Mouse (Mus musculus) midbrain, embryonic 14.5 days (tissue): ENCODE data around the gene Spock1. TPM values are rescaled to one million over a fixed set of nuclear protein-coding genes. Genes with fewer than 3 reads are reported as not detected.
"Not testable (repeated sequence)": the region's sequence is repeated elsewhere in the genome, so short reads cannot be mapped to it uniquely, and the experiment has no call there.

Experiments
- ATAC-seq: fragments of 200-750 bp; cut with Nextera tagmentation; 2 replicates; pipeline ENCODE4 v1.8.0; 2017; ENCODE audit warnings: moderate number of reproducible peaks, moderate library complexity; ENCODE audit not compliant: low FRiP score, low TSS enrichment
- DNase-seq: peaks from one replicate; pipeline ENCODE4 v3.0.0-alpha.2; 2015
- H3K27ac ChIP-seq: fragments of 300-500 bp; sonication (generic); replicated peaks from 2 replicates; pipeline ENCODE4 v1.5.1; 2014; ENCODE audit warnings: mild to moderate bottlenecking, low read depth, low read length, moderate library complexity
- H3K27me3 ChIP-seq: fragments of 300-500 bp; sonication (generic); 2 replicates; pipeline ENCODE4 v1.6.1; 2014; ENCODE audit warnings: low read length, control low read depth, mixed read lengths; ENCODE audit not compliant: control insufficient read depth, insufficient read depth
- H3K36me3 ChIP-seq: fragments of 300-500 bp; sonication (generic); 2 replicates; pipeline ENCODE4 v1.6.1; 2014; ENCODE audit warnings: low read length, control low read depth; ENCODE audit not compliant: control insufficient read depth, insufficient read depth
- H3K4me1 ChIP-seq: fragments of 300-500 bp; sonication (generic); 2 replicates; pipeline ENCODE4 v1.6.1; 2014; ENCODE audit warnings: mild to moderate bottlenecking, antibody characterized with exemption, low read length, control low read depth; ENCODE audit not compliant: control insufficient read depth, insufficient read depth
- H3K4me2 ChIP-seq: fragments of 300-500 bp; sonication (generic); 2 replicates; pipeline ENCODE4 v1.6.1; 2014; ENCODE audit warnings: mild to moderate bottlenecking, low read length, moderate library complexity
- H3K4me3 ChIP-seq: fragments of 300-500 bp; sonication (generic); replicated peaks from 2 replicates; pipeline ENCODE4 v1.5.1; 2014; ENCODE audit warnings: low read depth, low read length
- H3K9ac ChIP-seq: fragments of 300-500 bp; sonication (generic); replicated peaks from 2 replicates; pipeline ENCODE4 v1.6.1; 2014; ENCODE audit warnings: mild to moderate bottlenecking, low read length, moderate library complexity
- H3K9me3 ChIP-seq: fragments of 300-500 bp; sonication (generic); 2 replicates; pipeline ENCODE4 v1.6.1; 2016; ENCODE audit warnings: low read length, control low read depth, mixed read lengths; ENCODE audit not compliant: control insufficient read depth
- WGBS: fragments of 180-500 bp; shearing (Covaris S2); extraction: QIAGEN DNeasy Blood & Tissue Kit; methylation state at CpG from one replicate; pipeline ENCODE4 v1.1.7; 2014; 5-methylcytosine and 5-hydroxymethylcytosine counted together
- polyA plus RNA-seq: library from polyadenylated mRNA; unstranded; fragments of >200 nt; fragmentation: Nextera tagmentation; extraction: Ambion mirVana; gene quantifications from 2 replicates; pipeline ENCODE4 v1.2.1, GENCODE M21; 2014

Spock1 gene
- polyA plus RNA-seq, 1 experiment from 2014 or later = 73.1 TPM

GRCm38 (mm10) chr13:57589338-57589914 is 318.7 kb downstream of the Spock1 start:
- Histone ChIP-seq H3K27ac (peak overlapping the region; percentile 76), H3K4me1 (peaks cover 22% of the 10 kb centered on the region)
- not testable (repeated sequence) for H3K4me3 ChIP-seq, H3K27me3 ChIP-seq, H3K4me2 ChIP-seq, DNase-seq, H3K9ac ChIP-seq, H3K36me3 ChIP-seq, H3K9me3 ChIP-seq
- WGBS = 88% methylated on average over 4 of the region's 4 CpGs
- 0 out of 2 replicates have a peak, but pooled peaks have one; percentile 2 for ATAC-seq

DNA sequence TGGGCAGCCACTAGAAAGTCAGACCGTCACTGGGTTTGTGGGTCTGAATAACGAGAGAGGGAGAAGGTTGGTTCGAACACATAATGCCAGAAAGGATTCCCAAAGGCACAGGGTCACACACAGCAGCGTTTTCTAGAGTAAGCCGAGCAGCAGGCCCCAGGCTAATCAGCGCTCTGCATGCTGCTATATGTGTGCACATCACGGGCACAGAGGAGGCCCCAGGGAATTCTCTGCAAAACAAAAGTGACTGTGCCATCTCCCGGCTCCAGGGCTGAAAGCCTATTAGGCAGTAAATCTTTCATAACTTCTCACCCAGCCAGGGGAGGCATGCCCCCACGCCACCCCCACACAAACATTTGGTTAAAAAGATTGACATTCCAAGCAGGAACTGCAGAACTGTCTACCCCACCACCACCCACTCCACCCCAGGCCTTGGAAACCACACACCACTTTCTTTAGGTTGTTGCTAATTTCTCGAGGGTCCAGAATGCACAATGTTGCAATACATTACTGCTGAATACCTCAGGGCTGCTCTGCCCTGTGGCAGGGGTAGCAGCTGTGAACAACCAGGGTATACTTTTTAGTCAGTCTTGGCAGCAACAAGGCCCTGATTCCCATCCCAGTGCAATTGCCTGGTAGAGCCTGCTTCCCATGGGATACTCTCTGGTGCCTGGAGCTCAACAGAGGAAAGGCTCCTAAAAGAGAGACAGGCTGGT is 319.4 kb downstream of the Spock1 start:
- no peaks in the 10 kb centered on the region for H3K36me3 ChIP-seq
- no peak overlapping the region for H3K4me3 ChIP-seq
- H3K27ac ChIP-seq = peak overlapping the region; percentile 76
- DNase-seq = peak; percentile 85
- H3K4me1 ChIP-seq = peaks cover 19% of the 10 kb centered on the region
- WGBS = 9% methylated on average over 10 of the region's 10 CpGs
- no peaks in the 10 kb centered on the region for H3K27me3 ChIP-seq
- no peak overlapping the region for H3K9ac ChIP-seq
- ATAC-seq = peak; percentile 69; the same call in 1 of the 2 replicates
- H3K9me3 ChIP-seq = no peaks in the 10 kb centered on the region
- no peak overlapping the region for H3K4me2 ChIP-seq

DNA sequence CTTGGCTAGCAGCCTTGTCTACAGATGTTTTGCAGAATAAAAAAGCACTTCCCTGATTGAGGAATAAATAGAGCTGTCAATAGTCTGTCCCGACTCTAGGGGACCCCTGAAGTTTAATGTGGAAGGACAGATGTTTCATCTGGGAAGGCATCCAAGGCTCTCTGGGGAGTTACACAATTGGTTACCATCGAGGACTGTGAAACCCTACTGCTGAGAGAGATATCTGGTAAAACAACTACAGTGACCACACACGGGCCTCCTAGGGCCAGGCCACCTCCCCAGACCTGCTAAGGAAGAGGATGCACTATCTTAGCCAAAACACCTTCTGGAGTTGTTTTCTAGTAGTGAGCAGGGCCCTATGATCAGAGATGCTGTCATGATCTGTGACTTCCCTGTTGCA is 323.0 kb downstream of the Spock1 start:
- H3K4me3 ChIP-seq = no peak overlapping the region
- ATAC-seq = no peak

GRCm38 (mm10) chr13:57582314-57582976 is 325.7 kb downstream of the Spock1 start:
- 56% methylated on average over 12 of the region's 12 CpGs for WGBS
- no peak overlapping the region for H3K27ac ChIP-seq
- H3K9ac ChIP-seq = no peak overlapping the region
- no peaks in the 10 kb centered on the region for H3K36me3 ChIP-seq
- H3K4me1 ChIP-seq = peaks cover 4% of the 10 kb centered on the region
- H3K4me3 ChIP-seq = no peak overlapping the region
- H3K27me3 ChIP-seq = no peaks in the 10 kb centered on the region
- ATAC-seq (no peak), DNase-seq (peak; percentile 41)
- no peak overlapping the region for H3K4me2 ChIP-seq
- H3K9me3 ChIP-seq = no peaks in the 10 kb centered on the region

More for the DNA sequence above, 323.0 kb downstream of the Spock1 start:
- Histone ChIP-seq H3K9ac (no peak overlapping the region), H3K27me3 (no peaks in the 10 kb centered on the region), H3K27ac (no peak overlapping the region), H3K4me2 (no peak overlapping the region), H3K4me1 (peaks cover 22% of the 10 kb centered on the region), H3K9me3 (no peaks in the 10 kb centered on the region), H3K36me3 (no peaks in the 10 kb centered on the region)
- no peak for DNase-seq
- WGBS = 50% methylated on average over 3 of the region's 3 CpGs

GRCm38 (mm10) chr13:57577541-57578244 is 330.4 kb downstream of the Spock1 start:
- H3K4me3 ChIP-seq = no peak overlapping the region
- ATAC-seq = no peak
- WGBS = 90% methylated on average over 5 of the region's 5 CpGs

GRCm38 (mm10) chr13:57573501-57573900 is 334.6 kb downstream of the Spock1 start:
- no peak overlapping the region for H3K4me3 ChIP-seq
- ATAC-seq = no peak
- H3K4me2 ChIP-seq = no peak overlapping the region
- no peaks in the 10 kb centered on the region for H3K4me1 ChIP-seq
- no peak overlapping the region for H3K27ac ChIP-seq
- 54% methylated on average over 4 of the region's 4 CpGs for WGBS
- no peaks in the 10 kb centered on the region for H3K27me3 ChIP-seq
- H3K9me3 ChIP-seq = no peaks in the 10 kb centered on the region
- DNase-seq = no peak
- H3K36me3 ChIP-seq = no peaks in the 10 kb centered on the region
- H3K9ac ChIP-seq = no peak overlapping the region

More at GRCm38 (mm10) chr13:57577541-57578244, 330.4 kb downstream of the Spock1 start:
- Histone ChIP-seq H3K27me3 (no peaks in the 10 kb centered on the region), H3K27ac (no peak overlapping the region), H3K4me2 (no peak overlapping the region), H3K9me3 (no peaks in the 10 kb centered on the region), H3K9ac (no peak overlapping the region), H3K36me3 (no peaks in the 10 kb centered on the region), H3K4me1 (peaks cover 3% of the 10 kb centered on the region; the same call in 1 of the 2 replicates)
- no peak for DNase-seq

- ATAC-seq = no peak
- H3K4me2 ChIP-seq = no peak overlapping the region
- 94% methylated on average over 8 of the region's 8 CpGs for WGBS
Measured at GRCm38 (mm10) chr13:57568404-57568803, 339.7 kb downstream of the Spock1 start.

DNA sequence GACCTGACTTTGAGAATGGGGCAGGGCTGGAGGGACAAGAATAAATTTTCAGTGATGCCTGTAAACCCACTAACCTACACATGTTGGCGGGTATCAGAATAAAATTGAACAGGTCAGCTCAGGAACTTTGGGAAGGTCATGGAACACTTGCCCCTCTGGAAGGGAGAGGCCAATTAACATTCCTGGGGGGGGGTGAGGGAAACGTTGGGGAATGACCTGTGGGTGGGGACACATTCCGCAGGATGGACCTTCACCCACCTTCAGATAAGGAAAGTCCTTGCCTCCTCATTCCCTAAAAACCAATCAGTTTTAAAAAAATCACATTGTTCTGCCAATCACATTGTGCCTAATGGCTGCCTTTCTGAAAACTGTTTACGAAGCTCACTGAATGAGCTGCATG is 352.9 kb downstream of the Spock1 start:
- Histone ChIP-seq H3K4me3 (no peak overlapping the region), H3K27me3 (no peaks in the 10 kb centered on the region), H3K27ac (no peak overlapping the region), H3K4me2 (no peak overlapping the region), H3K36me3 (no peaks in the 10 kb centered on the region), H3K9ac (no peak overlapping the region), H3K9me3 (no peaks in the 10 kb centered on the region), H3K4me1 (no peaks in the 10 kb centered on the region)
- DNase-seq = no peak
- ATAC-seq = no peak
- WGBS = 79% methylated on average over 4 of the region's 4 CpGs

More at GRCm38 (mm10) chr13:57568404-57568803, 339.7 kb downstream of the Spock1 start:
- Histone ChIP-seq H3K27ac (no peak overlapping the region), H3K4me3 (no peak overlapping the region), H3K9me3 (no peaks in the 10 kb centered on the region), H3K36me3 (no peaks in the 10 kb centered on the region), H3K27me3 (no peaks in the 10 kb centered on the region), H3K9ac (no peak overlapping the region), H3K4me1 (0 out of 2 replicates have a peak, but pooled peaks cover 4% of the 10 kb centered on the region)
- peak; percentile 24 for DNase-seq
